Mouse (Mus musculus): ENCODE data around the gene Mki67.

- TF ChIP-seq POLR2A (IDR thresholded peaks at IDR 0.05; ENCODE audit: low read depth, low read length) (no peak), CTCF (IDR thresholded peaks at IDR 0.05; ENCODE audit: extremely low read depth, insufficient read depth, insufficient read length, insufficient replicate concordance) (no peak)
Measured at GRCm38 (mm10) chr7:135705083-135705482, 11.1 kb downstream of the Mki67 start.

Measured in spleen, adult 2 months (tissue).